Mouse (Mus musculus): ENCODE measurements around the gene Chn2. TPM values are rescaled to one million over a fixed set of nuclear protein-coding genes. Genes with fewer than 3 reads are reported as not detected.

Chn2 gene
- polyA plus RNA-seq, 1 experiment from 2014 or later: 15.3 TPM

DNA sequence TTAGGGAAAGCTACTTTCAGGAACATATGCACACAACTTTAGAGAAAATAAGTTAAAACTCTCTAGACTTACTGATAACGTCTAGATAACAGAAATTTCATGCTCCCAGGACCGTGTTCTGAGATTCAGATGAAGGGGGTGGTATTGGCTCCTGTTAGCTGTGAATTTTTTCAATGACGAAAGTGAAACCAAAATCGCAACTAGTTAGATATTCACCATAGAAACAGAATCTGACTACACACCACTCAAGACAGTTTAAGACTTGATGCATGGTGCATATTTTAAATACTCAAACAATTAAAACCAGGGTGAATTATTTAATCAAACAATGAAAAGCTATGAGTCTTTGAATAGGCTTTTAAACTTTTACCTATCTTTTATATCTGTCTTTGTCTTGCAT is 48.8 kb downstream of the Chn2 start:
- no peak for ATAC-seq (ENCODE audit: low read depth)
- WGBS: 79% methylated on average over 4 of the region's 4 CpGs
- no peak overlapping the region for H3K27ac ChIP-seq (replicated peaks; ENCODE audit: low read depth, low read length)

DNA sequence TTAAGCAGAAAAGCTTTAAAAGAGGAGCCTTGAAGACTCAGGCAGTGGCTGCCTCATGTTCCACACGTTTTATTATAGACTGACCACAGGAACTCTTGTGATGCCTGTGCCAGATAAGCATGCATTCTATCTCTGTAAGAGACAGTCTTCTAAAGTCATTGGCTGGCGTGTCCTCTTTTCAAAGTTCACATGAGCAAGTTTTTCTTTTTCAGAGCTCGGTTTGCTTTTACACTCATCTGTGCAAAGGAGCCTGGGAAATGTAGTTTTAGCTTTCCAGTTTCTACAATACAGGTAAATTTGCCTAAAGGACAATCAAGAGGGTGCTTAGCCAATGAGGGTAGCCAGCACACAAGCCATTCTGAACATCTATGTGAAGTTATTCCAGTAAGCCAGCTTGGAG is 51.5 kb downstream of the Chn2 start:
- Histone ChIP-seq H3K9ac (ENCODE audit: low read depth, low read length) (no peak overlapping the region), H3K4me3 (ENCODE audit: low read depth, low read length) (no peak overlapping the region), H3K4me1 (ENCODE audit: control insufficient read depth, insufficient read depth, low read length) (peaks cover 9% of the 10 kb centered on the region), H3K9me3 (ENCODE audit: control insufficient read depth, low read length) (no peaks in the 10 kb centered on the region), H3K27me3 (replicated peaks; ENCODE audit: control insufficient read depth, insufficient read depth, low read length) (no peaks in the 10 kb centered on the region), H3K27ac (replicated peaks; ENCODE audit: low read depth, low read length) (no peak overlapping the region), H3K4me2 (ENCODE audit: low read depth, low read length) (no peak overlapping the region), H3K36me3 (ENCODE audit: control insufficient read depth, insufficient read depth, low read length) (no peaks in the 10 kb centered on the region)
- ATAC-seq (ENCODE audit: low read depth): no peak
- DNase-seq (ENCODE audit: low spot score): no peak
- 66% methylated on average over 3 of the region's 3 CpGs for WGBS

More for the DNA sequence above, 48.8 kb downstream of the Chn2 start:
- Histone ChIP-seq H3K9ac (ENCODE audit: low read depth, low read length) (no peak overlapping the region), H3K36me3 (ENCODE audit: control insufficient read depth, insufficient read depth, low read length) (no peaks in the 10 kb centered on the region), H3K4me1 (ENCODE audit: control insufficient read depth, insufficient read depth, low read length) (peaks cover 9% of the 10 kb centered on the region), H3K9me3 (ENCODE audit: control insufficient read depth, low read length) (no peaks in the 10 kb centered on the region), H3K4me2 (ENCODE audit: low read depth, low read length) (no peak overlapping the region), H3K4me3 (ENCODE audit: low read depth, low read length) (no peak overlapping the region), H3K27me3 (replicated peaks; ENCODE audit: control insufficient read depth, insufficient read depth, low read length) (no peaks in the 10 kb centered on the region)
- no peak for DNase-seq (ENCODE audit: low spot score)

DNA sequence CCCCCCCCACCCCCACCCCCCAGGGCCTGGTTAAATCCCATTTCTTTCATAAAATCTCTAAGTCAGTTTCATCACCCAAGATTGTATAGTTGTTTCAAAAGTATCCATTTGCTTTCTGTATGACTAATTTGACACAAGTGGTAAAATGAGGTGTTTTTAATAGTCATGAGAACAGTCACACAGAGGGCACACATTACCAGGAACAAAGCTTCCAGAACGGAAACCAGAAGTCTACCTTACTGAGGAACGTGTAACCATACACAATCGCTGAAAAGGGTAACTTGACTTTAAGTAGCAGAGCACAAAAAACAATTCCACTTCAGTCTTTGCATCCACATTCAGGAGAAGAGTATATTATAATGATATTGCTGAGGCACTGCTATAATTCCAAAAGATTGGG is 53.6 kb downstream of the Chn2 start:
- DNase-seq (ENCODE audit: low spot score): no peak
- H3K36me3 ChIP-seq (ENCODE audit: control insufficient read depth, insufficient read depth, low read length): no peaks in the 10 kb centered on the region
- H3K27ac ChIP-seq (replicated peaks; ENCODE audit: low read depth, low read length): no peak overlapping the region
- H3K4me3 ChIP-seq (ENCODE audit: low read depth, low read length): no peak overlapping the region
- 69% methylated on average over 3 of the region's 3 CpGs for WGBS
- no peaks in the 10 kb centered on the region for H3K27me3 ChIP-seq (replicated peaks; ENCODE audit: control insufficient read depth, insufficient read depth, low read length)
- no peak overlapping the region for H3K4me2 ChIP-seq (ENCODE audit: low read depth, low read length)
- no peak for ATAC-seq (ENCODE audit: low read depth)
- H3K9ac ChIP-seq (ENCODE audit: low read depth, low read length): no peak overlapping the region
- peaks cover 9% of the 10 kb centered on the region for H3K4me1 ChIP-seq (ENCODE audit: control insufficient read depth, insufficient read depth, low read length)
- H3K9me3 ChIP-seq (ENCODE audit: control insufficient read depth, low read length): no peaks in the 10 kb centered on the region

DNA sequence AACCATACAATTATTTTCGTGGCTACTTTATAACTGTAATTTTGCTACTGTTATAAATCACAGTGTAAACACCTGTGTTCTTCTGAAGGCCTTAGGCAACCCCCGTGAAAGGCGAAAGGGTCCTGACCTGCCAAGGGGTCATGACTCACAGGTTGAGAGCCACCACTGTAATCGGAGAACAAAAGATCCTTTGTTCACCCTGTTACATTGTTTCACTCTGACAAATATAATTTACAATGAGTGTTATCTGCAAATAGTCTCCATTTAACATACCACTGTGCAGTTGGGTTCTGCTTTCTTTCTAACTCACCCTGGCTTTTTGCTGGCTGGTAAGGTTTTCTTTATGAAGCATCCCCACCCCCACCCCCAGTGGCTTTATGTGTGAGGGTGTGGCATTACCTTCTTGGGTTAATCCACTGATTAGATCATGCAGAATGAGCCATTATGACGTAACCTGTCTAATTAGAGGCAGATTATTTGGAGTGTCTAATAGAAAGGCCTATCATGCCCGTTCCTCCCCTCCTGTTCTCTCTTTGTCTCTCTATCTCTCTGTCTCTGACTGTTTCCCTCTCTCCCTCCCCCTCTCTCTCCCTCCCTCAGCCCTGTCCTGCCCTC is 56.9 kb downstream of the Chn2 start:
- Histone ChIP-seq H3K4me3 (ENCODE audit: low read depth, low read length) (no peak overlapping the region), H3K36me3 (ENCODE audit: control insufficient read depth, insufficient read depth, low read length) (no peaks in the 10 kb centered on the region), H3K27ac (replicated peaks; ENCODE audit: low read depth, low read length) (no peak overlapping the region), H3K27me3 (replicated peaks; ENCODE audit: control insufficient read depth, insufficient read depth, low read length) (no peaks in the 10 kb centered on the region), H3K4me1 (ENCODE audit: control insufficient read depth, insufficient read depth, low read length) (no peaks in the 10 kb centered on the region), H3K9ac (ENCODE audit: low read depth, low read length) (no peak overlapping the region), H3K4me2 (ENCODE audit: low read depth, low read length) (no peak overlapping the region), H3K9me3 (ENCODE audit: control insufficient read depth, low read length) (no peaks in the 10 kb centered on the region)
- DNase-seq (ENCODE audit: low spot score) (no peak), ATAC-seq (ENCODE audit: low read depth) (no peak)
- WGBS: 39% methylated on average over 6 of the region's 6 CpGs

DNA sequence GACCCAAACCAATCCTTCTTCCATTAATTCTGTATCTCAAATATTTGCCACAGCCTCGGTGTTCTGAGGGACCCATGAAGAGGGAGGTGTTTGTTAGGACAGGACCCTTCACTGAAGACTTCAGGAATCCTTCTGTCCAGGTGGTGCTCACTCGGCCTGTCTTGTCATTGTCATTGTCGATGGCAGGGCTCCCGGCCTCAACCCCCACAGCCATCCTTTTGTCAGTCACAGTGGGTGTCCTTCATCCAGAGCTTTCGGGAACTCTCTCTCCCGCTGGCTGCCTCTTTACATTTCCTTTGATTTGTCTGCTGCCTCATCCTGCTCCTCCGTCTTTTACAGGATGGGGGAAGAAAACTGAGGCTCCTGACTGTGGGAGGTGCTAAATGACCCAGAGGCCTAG is 57.5 kb downstream of the Chn2 start:
- no peaks in the 10 kb centered on the region for H3K36me3 ChIP-seq (ENCODE audit: control insufficient read depth, insufficient read depth, low read length)
- H3K27ac ChIP-seq (replicated peaks; ENCODE audit: low read depth, low read length): no peak overlapping the region
- H3K4me3 ChIP-seq (ENCODE audit: low read depth, low read length): no peak overlapping the region
- no peak overlapping the region for H3K9ac ChIP-seq (ENCODE audit: low read depth, low read length)
- H3K9me3 ChIP-seq (ENCODE audit: control insufficient read depth, low read length): no peaks in the 10 kb centered on the region
- H3K4me1 ChIP-seq (ENCODE audit: control insufficient read depth, insufficient read depth, low read length): no peaks in the 10 kb centered on the region
- no peak overlapping the region for H3K4me2 ChIP-seq (ENCODE audit: low read depth, low read length)
- DNase-seq (ENCODE audit: low spot score) (no peak), ATAC-seq (ENCODE audit: low read depth) (no peak)
- H3K27me3 ChIP-seq (replicated peaks; ENCODE audit: control insufficient read depth, insufficient read depth, low read length): no peaks in the 10 kb centered on the region
- 22% methylated on average over 7 of the region's 7 CpGs for WGBS

DNA sequence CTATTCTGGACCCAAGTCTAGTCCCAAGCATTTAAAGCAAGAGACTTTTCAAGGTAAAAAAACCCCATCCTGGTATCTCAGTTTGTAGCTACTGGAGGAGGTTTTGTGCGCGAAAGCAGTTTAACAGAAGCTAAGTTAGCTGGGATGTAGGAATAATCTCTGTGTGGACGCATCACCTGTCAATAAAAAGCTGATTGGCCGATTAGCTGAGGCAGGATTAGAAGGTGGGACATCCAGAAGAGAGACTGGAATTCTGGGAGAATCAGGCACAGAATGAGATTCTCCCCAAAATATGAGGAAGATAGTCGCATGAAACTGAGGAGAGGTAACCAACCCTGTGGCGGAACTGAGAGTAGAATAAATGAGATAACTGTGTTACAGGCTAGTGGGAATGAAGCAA is 59.0 kb downstream of the Chn2 start:
- Histone ChIP-seq H3K9me3 (ENCODE audit: control insufficient read depth, low read length) (no peaks in the 10 kb centered on the region), H3K27ac (replicated peaks; ENCODE audit: low read depth, low read length) (no peak overlapping the region), H3K4me3 (ENCODE audit: low read depth, low read length) (no peak overlapping the region), H3K4me2 (ENCODE audit: low read depth, low read length) (no peak overlapping the region), H3K27me3 (replicated peaks; ENCODE audit: control insufficient read depth, insufficient read depth, low read length) (no peaks in the 10 kb centered on the region), H3K4me1 (ENCODE audit: control insufficient read depth, insufficient read depth, low read length) (no peaks in the 10 kb centered on the region), H3K36me3 (ENCODE audit: control insufficient read depth, insufficient read depth, low read length) (no peaks in the 10 kb centered on the region), H3K9ac (ENCODE audit: low read depth, low read length) (no peak overlapping the region)
- WGBS: 94% methylated on average over 6 of the region's 6 CpGs
- DNase-seq (ENCODE audit: low spot score) (no peak), ATAC-seq (ENCODE audit: low read depth) (no peak)

DNA sequence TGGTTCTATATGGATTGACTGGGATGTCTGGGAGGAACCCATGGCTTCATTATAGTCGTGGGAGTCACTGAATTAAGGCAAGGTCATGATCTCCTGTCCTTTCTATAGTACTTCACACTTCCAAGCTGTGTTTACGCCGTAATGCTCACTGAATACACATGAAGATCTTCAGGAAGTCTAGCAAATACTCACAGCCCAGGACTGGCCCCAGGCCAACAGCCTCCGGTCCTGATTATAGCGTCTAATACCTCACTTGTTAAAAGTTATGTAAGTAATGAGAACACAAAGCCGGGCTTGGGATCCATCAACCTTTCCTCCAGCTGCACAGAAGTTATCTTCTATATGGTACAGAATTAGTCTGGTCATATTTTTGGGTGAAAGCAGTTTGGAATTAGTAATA is 60.3 kb downstream of the Chn2 start:
- WGBS: 45% methylated on average over 6 of the region's 6 CpGs
- H3K27ac ChIP-seq (replicated peaks; ENCODE audit: low read depth, low read length): no peak overlapping the region
- H3K4me3 ChIP-seq (ENCODE audit: low read depth, low read length): no peak overlapping the region
- H3K36me3 ChIP-seq (ENCODE audit: control insufficient read depth, insufficient read depth, low read length): no peaks in the 10 kb centered on the region
- H3K4me2 ChIP-seq (ENCODE audit: low read depth, low read length): no peak overlapping the region
- H3K4me1 ChIP-seq (ENCODE audit: control insufficient read depth, insufficient read depth, low read length): no peaks in the 10 kb centered on the region
- H3K9ac ChIP-seq (ENCODE audit: low read depth, low read length): no peak overlapping the region
- no peaks in the 10 kb centered on the region for H3K27me3 ChIP-seq (replicated peaks; ENCODE audit: control insufficient read depth, insufficient read depth, low read length)
- ATAC-seq (ENCODE audit: low read depth) (no peak), DNase-seq (ENCODE audit: low spot score) (peak; percentile 65)
- no peaks in the 10 kb centered on the region for H3K9me3 ChIP-seq (ENCODE audit: control insufficient read depth, low read length)

DNA sequence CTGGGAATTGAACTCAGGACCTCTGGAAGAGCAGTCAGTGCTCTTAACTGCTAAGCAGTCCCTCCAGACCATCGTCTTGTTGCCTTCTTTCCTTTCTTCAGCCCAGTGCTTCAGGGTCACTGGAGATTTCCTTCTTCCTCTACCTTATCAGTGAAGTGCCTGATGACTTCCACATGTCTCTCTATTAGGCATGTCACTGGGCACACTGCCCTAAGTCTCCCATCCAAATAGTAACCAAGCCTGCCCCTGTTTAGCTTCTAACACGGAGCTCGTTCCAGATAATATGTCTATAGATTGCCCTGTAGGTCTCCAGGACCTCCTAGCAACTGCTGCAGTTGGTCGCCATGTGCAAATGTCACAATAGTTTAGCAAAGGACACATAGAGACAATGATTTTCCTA is 62.9 kb downstream of the Chn2 start:
- H3K4me3 ChIP-seq (ENCODE audit: low read depth, low read length): no peak overlapping the region
- H3K9ac ChIP-seq (ENCODE audit: low read depth, low read length): no peak overlapping the region
- DNase-seq (ENCODE audit: low spot score): no peak
- H3K36me3 ChIP-seq (ENCODE audit: control insufficient read depth, insufficient read depth, low read length): no peaks in the 10 kb centered on the region
- no peak overlapping the region for H3K27ac ChIP-seq (replicated peaks; ENCODE audit: low read depth, low read length)
- H3K27me3 ChIP-seq (replicated peaks; ENCODE audit: control insufficient read depth, insufficient read depth, low read length): no peaks in the 10 kb centered on the region
- 62% methylated on average over 4 of the region's 4 CpGs for WGBS
- H3K4me2 ChIP-seq (ENCODE audit: low read depth, low read length): no peak overlapping the region
- H3K4me1 ChIP-seq (ENCODE audit: control insufficient read depth, insufficient read depth, low read length): no peaks in the 10 kb centered on the region
- H3K9me3 ChIP-seq (ENCODE audit: control insufficient read depth, low read length): no peaks in the 10 kb centered on the region
- no peak for ATAC-seq (ENCODE audit: low read depth)

DNA sequence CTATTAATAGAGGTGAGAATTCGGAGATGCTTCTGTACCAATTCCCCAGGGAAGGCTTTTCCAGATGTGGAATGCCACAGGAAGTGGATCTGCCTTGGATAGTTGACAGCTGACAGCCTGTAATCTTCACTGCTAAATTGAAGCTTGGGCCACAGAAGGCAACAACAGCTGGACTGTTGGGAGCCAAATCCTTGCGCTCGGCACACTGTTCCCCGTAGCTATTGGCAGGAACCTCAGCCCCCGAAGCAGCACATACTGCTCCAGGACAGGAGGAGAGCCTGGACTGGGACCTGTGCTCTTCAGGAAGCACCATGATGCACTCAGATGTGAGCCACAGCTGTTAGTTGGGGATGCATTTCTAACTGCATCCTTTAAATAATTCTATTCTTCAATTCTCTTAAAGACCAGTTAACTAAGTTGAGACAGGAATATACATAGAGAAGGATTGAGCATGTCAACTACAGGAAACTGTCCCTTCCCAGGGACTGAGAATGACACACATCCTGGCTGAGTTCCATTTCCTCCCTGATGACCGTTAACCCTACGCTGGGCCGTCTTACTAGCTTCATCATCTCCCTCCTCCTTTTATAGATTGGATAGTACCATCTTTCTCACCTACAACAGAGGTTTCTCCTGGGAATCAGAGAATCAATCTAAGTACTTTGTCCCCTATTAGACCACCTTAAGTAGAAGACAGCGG is 64.1 kb downstream of the Chn2 start:
- Histone ChIP-seq H3K36me3 (ENCODE audit: control insufficient read depth, insufficient read depth, low read length) (no peaks in the 10 kb centered on the region), H3K4me2 (ENCODE audit: low read depth, low read length) (no peak overlapping the region), H3K4me1 (ENCODE audit: control insufficient read depth, insufficient read depth, low read length) (no peaks in the 10 kb centered on the region), H3K27ac (replicated peaks; ENCODE audit: low read depth, low read length) (no peak overlapping the region), H3K4me3 (ENCODE audit: low read depth, low read length) (no peak overlapping the region), H3K9me3 (ENCODE audit: control insufficient read depth, low read length) (no peaks in the 10 kb centered on the region), H3K9ac (ENCODE audit: low read depth, low read length) (no peak overlapping the region), H3K27me3 (replicated peaks; ENCODE audit: control insufficient read depth, insufficient read depth, low read length) (no peaks in the 10 kb centered on the region)
- peak; percentile 39 for DNase-seq (ENCODE audit: low spot score)
- ATAC-seq (ENCODE audit: low read depth): no peak
- 54% methylated on average over 9 of the region's 9 CpGs for WGBS
